Mouse (Mus musculus): ENCODE data around the gene Gm43517.

DNA sequence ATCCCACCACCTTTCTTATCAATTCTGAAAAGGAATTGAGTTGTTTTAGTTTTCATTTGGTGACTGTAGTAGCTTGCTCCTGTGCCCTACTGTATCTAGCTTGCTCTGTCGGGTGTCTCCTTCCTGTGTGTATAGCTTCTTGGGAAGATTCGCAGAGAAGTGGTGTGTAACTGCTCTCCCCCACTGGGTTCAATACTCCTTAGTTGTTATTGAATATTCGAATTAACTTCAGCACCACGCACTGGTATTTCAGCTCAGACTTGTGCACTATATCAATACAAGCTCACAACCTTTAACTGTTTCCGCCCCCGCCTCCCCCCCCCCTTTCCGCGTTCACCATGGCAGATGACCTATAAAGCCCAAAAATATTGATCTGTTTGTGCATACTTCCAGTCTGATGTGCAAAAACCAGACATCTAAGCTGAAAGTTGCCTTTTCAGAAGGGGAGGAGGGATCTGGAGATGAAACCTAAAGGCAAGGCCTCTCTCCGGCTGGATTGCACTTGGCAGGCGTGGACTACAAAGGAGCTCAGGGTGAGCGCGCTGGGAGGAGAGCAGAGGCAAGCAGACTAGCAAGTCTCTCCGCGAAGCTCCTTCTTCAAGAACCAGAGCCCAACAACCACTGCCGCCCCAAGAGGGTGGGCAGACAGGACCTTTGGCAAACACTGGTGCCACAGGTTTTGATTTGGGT, 7.5 kb upstream of the Gm43517 start:
- TF ChIP-seq CTCF (IDR thresholded peaks at IDR 0.05) (no peak), POLR2A (IDR thresholded peaks at IDR 0.05; ENCODE audit: insufficient read depth, low read depth, low read length) (no peak), EP300 (IDR thresholded peaks at IDR 0.05; ENCODE audit: insufficient read depth, low read depth, low read length) (no peak)
